Mouse (Mus musculus): ENCODE data around the gene Pcf11.

- TF ChIP-seq ZC3H11A (IDR thresholded peaks at IDR 0.05; ENCODE audit: borderline replicate concordance, low read depth, low read length), result no peak
- no peak for TF ChIP-seq HCFC1 (IDR thresholded peaks at IDR 0.05; ENCODE audit: borderline replicate concordance, insufficient read depth, low read length)
- no peak for TF ChIP-seq MAFK (IDR thresholded peaks at IDR 0.05; ENCODE audit: insufficient read depth, low read depth, low read length)
- TF ChIP-seq ZNF384 (IDR thresholded peaks at IDR 0.05; ENCODE audit: low read depth, low read length), result peak; percentile 78
Measured at GRCm38 (mm10) chr7:92638050-92638449, 31.7 kb downstream of the Pcf11 start.
